Mouse (Mus musculus): ENCODE data around the gene Sptan1.
"Not testable (repeated sequence)": the region's sequence is repeated elsewhere in the genome, so short reads cannot be mapped to it uniquely, and the experiment has no call there.

Sptan1 gene

GRCm38 (mm10) chr2:30010840-30011281 is 45.5 kb downstream of the Sptan1 start:
- peak; percentile 70 for DNase-seq

GRCm38 (mm10) chr2:30014326-30014966 is 49.1 kb downstream of the Sptan1 start:
- peak; percentile 85 for DNase-seq

- DNase-seq = no peak
These were observed 60.1 kb downstream of the Sptan1 start for GRCm38 (mm10) chr2:30025454-30025853.

- no peak for DNase-seq
These were observed 61.6 kb downstream of the Sptan1 start for GRCm38 (mm10) chr2:30026997-30027396.

GRCm38 (mm10) chr2:30032244-30032846 is 67.0 kb downstream of the Sptan1 start:
- no peak for DNase-seq

GRCm38 (mm10) chr2:30032957-30033356 is 67.6 kb downstream of the Sptan1 start:
- DNase-seq = no peak

GRCm38 (mm10) chr2:30037762-30038161 is 72.4 kb downstream of the Sptan1 start:
- no peak for DNase-seq

- no peak for DNase-seq
These were observed 73.0 kb downstream of the Sptan1 start for GRCm38 (mm10) chr2:30038370-30038769.

- DNase-seq = no peak
These were observed 74.3 kb downstream of the Sptan1 start for GRCm38 (mm10) chr2:30039687-30040086.

GRCm38 (mm10) chr2:30042445-30042844 is 77.1 kb downstream of the Sptan1 start:
- peak; percentile 92 for DNase-seq

GRCm38 (mm10) chr2:30044550-30044949 is 79.2 kb downstream of the Sptan1 start:
- DNase-seq = no peak

GRCm38 (mm10) chr2:30047127-30047526 is 81.8 kb downstream of the Sptan1 start:
- no peak for DNase-seq

- no peak for DNase-seq
These were observed 82.7 kb downstream of the Sptan1 start for GRCm38 (mm10) chr2:30048101-30048501.

- DNase-seq = peak; percentile 98
These were observed 83.5 kb downstream of the Sptan1 start, which contains the start of gene Wdr34 for GRCm38 (mm10) chr2:30048699-30049388. TSS of gene Wdr34 (minus strand) at chr2:30048881.

- no peak for DNase-seq
These were observed 84.5 kb downstream of the Sptan1 start for GRCm38 (mm10) chr2:30049831-30050230.

GRCm38 (mm10) chr2:30051992-30052761 is 86.8 kb downstream of the Sptan1 start:
- DNase-seq = no peak

GRCm38 (mm10) chr2:30055310-30055709 is 90.0 kb downstream of the Sptan1 start:
- not testable (repeated sequence) for DNase-seq

- no peak for DNase-seq
These were observed 91.4 kb downstream of the Sptan1 start for GRCm38 (mm10) chr2:30056736-30057135.

GRCm38 (mm10) chr2:30057223-30057904 is 92.0 kb downstream of the Sptan1 start, which contains the start of gene Set:
TSS of gene Set (plus strand) at chr2:30057378.
- DNase-seq = no peak

- no peak for DNase-seq
These were observed 93.1 kb downstream of the Sptan1 start for GRCm38 (mm10) chr2:30058418-30058817.

GRCm38 (mm10) chr2:30061215-30062166 is 96.1 kb downstream of the Sptan1 start:
- DNase-seq = peak; percentile 51
